Mouse (Mus musculus): ENCODE results near the gene Nutm2. TPM values are rescaled to one million over a fixed set of nuclear protein-coding genes. Genes with fewer than 3 reads are reported as not detected.

Nutm2 gene
- not detected for polyA plus RNA-seq (2015; fragmentation: Illumina TruSeq; extraction: RNeasy Lipid Tissue Mini Kit (QIAGEN cat#74804); ENCODE audit: low read depth, low replicate concordance)

GRCm38 (mm10) chr13:50467007-50467406 is at the start of gene Nutm2:
Gene Nutm2, plus strand, starts transcription at chr13:50467307.

GRCm38 (mm10) chr13:50417389-50418183 is 49.5 kb upstream of the Nutm2 start, which contains the start of gene Fbxw17:
Gene Fbxw17, plus strand, starts transcription at chr13:50417864.

DNA sequence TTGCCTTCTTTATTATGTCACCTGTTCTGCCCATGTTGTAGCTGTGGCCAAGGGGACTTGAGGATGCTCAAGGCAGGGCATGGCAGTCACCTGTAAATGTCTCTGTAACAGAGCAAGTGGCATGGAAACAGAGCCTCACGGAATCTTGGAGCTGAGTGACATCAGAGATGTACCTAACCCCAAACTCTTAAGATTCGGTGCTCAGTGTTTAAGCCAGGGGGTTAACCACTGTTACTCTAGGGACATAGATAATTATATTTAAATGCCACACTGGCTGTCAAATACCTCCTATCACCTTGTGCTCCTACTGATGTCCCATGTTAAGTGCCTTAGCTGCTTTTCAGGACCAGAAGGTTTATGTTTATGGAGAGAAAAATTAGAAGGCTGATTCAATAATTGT is 23.3 kb upstream of the Nutm2 start, which contains the start of gene Gm47429:
Gm47429 (minus strand) TSS at position 101 of the 400 bp plus-strand sequence.

Other genes starting within 250 kb of the Nutm2 start
- not detected for gene Gm906, start 217.0 kb upstream of the Nutm2 start, polyA plus RNA-seq (2015; fragmentation: Illumina TruSeq; extraction: RNeasy Lipid Tissue Mini Kit (QIAGEN cat#74804); ENCODE audit: low read depth, low replicate concordance)
- gene Fbxw17, start 49.4 kb upstream of the Nutm2 start, polyA plus RNA-seq (2015; fragmentation: Illumina TruSeq; extraction: RNeasy Lipid Tissue Mini Kit (QIAGEN cat#74804); ENCODE audit: low read depth, low replicate concordance) = 17.8 TPM
- not detected for gene Gm47429, start 23.4 kb upstream of the Nutm2 start, polyA plus RNA-seq (2015; fragmentation: Illumina TruSeq; extraction: RNeasy Lipid Tissue Mini Kit (QIAGEN cat#74804); ENCODE audit: low read depth, low replicate concordance)
- not detected for gene Gm904, start 175.9 kb downstream of the Nutm2 start, polyA plus RNA-seq (2015; fragmentation: Illumina TruSeq; extraction: RNeasy Lipid Tissue Mini Kit (QIAGEN cat#74804); ENCODE audit: low read depth, low replicate concordance)
- not detected for gene Gm8765, start 231.0 kb downstream of the Nutm2 start, polyA plus RNA-seq (2015; fragmentation: Illumina TruSeq; extraction: RNeasy Lipid Tissue Mini Kit (QIAGEN cat#74804); ENCODE audit: low read depth, low replicate concordance)

All from brain, adult 10 weeks (tissue).